Mouse (Mus musculus): Measurements from ENCODE around the gene Stac2.

Stac2 gene

GRCm38 (mm10) chr11:98052989-98053834 is at the start of gene Stac2:
Stac2 (minus strand) TSS chr11:98053462.
- in situ Hi-C loops (cut with MboI, MseI) = no loop called here

GRCm38 (mm10) chr11:98101332-98101731 is 48.1 kb upstream of the Stac2 start:
- in situ Hi-C loops (cut with MboI, MseI) = no loop called here

GRCm38 (mm10) chr11:98090583-98090982 is 37.3 kb upstream of the Stac2 start:
- in situ Hi-C loops (cut with MboI, MseI) = no loop called here

GRCm38 (mm10) chr11:98088224-98088623 is 35.0 kb upstream of the Stac2 start:
- in situ Hi-C loops (cut with MboI, MseI) = no loop called here

GRCm38 (mm10) chr11:98086574-98086973 is 33.3 kb upstream of the Stac2 start:
- in situ Hi-C loops (cut with MboI, MseI) = no loop called here

- in situ Hi-C loops (cut with MboI, MseI) = no loop called here
Observed at GRCm38 (mm10) chr11:98086141-98086540, 32.9 kb upstream of the Stac2 start.

- in situ Hi-C loops (cut with MboI, MseI) = no loop called here
Observed at GRCm38 (mm10) chr11:98082745-98083144, 29.5 kb upstream of the Stac2 start.

GRCm38 (mm10) chr11:98080450-98080849 is 27.2 kb upstream of the Stac2 start:
- in situ Hi-C loops (cut with MboI, MseI) = no loop called here

GRCm38 (mm10) chr11:98077086-98077485 is 23.8 kb upstream of the Stac2 start:
- in situ Hi-C loops (cut with MboI, MseI) = no loop called here

- in situ Hi-C loops (cut with MboI, MseI) = no loop called here
Observed at GRCm38 (mm10) chr11:98075195-98075808, 22.0 kb upstream of the Stac2 start.

GRCm38 (mm10) chr11:98073442-98073841 is 20.2 kb upstream of the Stac2 start:
- in situ Hi-C loops (cut with MboI, MseI) = loop anchor here (5.0 kb wide), 1 partner anchor 36 kb away; no protein-coding TSS in a partner anchor

GRCm38 (mm10) chr11:98067255-98067654 is 14.0 kb upstream of the Stac2 start:
- in situ Hi-C loops (cut with MboI, MseI) = loop anchor here (10.0 kb wide), 2 partner anchors 492 to 1028 kb away; partner anchors contain the start of gene Srcin1

GRCm38 (mm10) chr11:98066201-98066600 is 12.9 kb upstream of the Stac2 start:
- in situ Hi-C loops (cut with MboI, MseI) = loop anchor here (10.0 kb wide), 2 partner anchors 491 to 1029 kb away; partner anchors contain the start of gene Srcin1

- in situ Hi-C loops (cut with MboI, MseI) = loop anchor here (10.0 kb wide), 2 partner anchors 487 to 1033 kb away; partner anchors contain the start of gene Srcin1
Observed at GRCm38 (mm10) chr11:98061904-98062562, 8.8 kb upstream of the Stac2 start.

GRCm38 (mm10) chr11:98061441-98061840 is 8.2 kb upstream of the Stac2 start:
- in situ Hi-C loops (cut with MboI, MseI) = loop anchor here (10.0 kb wide), 2 partner anchors 487 to 1033 kb away; partner anchors contain the start of gene Srcin1

- in situ Hi-C loops (cut with MboI, MseI) = loop anchor here (10.0 kb wide), 2 partner anchors 485 to 1035 kb away; partner anchors contain the start of gene Srcin1
Observed at GRCm38 (mm10) chr11:98060104-98060692, 6.9 kb upstream of the Stac2 start.

- in situ Hi-C loops (cut with MboI, MseI) = loop anchor here (10.0 kb wide), 2 partner anchors 485 to 1035 kb away; partner anchors contain the start of gene Srcin1
Observed at GRCm38 (mm10) chr11:98059662-98060061, 6.4 kb upstream of the Stac2 start.

GRCm38 (mm10) chr11:98057998-98058397 is 4.7 kb upstream of the Stac2 start:
- in situ Hi-C loops (cut with MboI, MseI) = no loop called here

GRCm38 (mm10) chr11:98057466-98057865 is 4.2 kb upstream of the Stac2 start:
- in situ Hi-C loops (cut with MboI, MseI) = no loop called here

GRCm38 (mm10) chr11:98052129-98052988 is 903 bp downstream of the Stac2 start:
- in situ Hi-C loops (cut with MboI, MseI) = no loop called here

Measured in regulatory T cell (primary cell).